Mouse (Mus musculus): ENCODE measurements around the gene Hspb9.

Hspb9 gene

GRCm38 (mm10) chr11:100713735-100714533 lies at the start of gene Hspb9:
Gene Hspb9, plus strand, starts transcription at chr11:100713850.
- peak; percentile 63 for DNase-seq (ENCODE audit: extremely low spot score, low spot score)

- DNase-seq (ENCODE audit: extremely low spot score, low spot score): no peak
Measured at GRCm38 (mm10) chr11:100671049-100671448, 42.6 kb upstream of the Hspb9 start.

GRCm38 (mm10) chr11:100671956-100672355 lies 41.7 kb upstream of the Hspb9 start:
- no peak for DNase-seq (ENCODE audit: extremely low spot score, low spot score)

DNA sequence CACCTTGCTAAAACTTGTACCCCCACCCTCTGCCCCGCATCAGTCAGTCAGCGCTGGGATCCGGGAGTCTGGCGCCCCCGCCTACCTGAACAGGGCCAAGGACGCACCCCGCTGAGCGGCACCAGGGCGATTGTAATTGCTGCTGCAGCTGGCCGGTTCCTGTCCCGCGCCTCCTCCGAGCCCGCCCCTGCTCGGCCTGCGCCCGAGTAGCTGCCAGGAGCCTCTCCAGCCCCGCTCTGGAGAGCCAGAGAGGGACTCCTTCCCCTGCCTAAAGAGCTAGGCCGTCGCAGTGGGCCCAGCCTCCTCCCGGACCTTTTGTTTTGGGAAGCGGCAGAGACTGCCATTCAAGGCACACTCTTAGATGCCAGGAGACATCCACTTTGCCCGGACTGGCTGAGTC lies 40.5 kb upstream of the Hspb9 start:
- DNase-seq (ENCODE audit: extremely low spot score, low spot score): peak; percentile 42

DNA sequence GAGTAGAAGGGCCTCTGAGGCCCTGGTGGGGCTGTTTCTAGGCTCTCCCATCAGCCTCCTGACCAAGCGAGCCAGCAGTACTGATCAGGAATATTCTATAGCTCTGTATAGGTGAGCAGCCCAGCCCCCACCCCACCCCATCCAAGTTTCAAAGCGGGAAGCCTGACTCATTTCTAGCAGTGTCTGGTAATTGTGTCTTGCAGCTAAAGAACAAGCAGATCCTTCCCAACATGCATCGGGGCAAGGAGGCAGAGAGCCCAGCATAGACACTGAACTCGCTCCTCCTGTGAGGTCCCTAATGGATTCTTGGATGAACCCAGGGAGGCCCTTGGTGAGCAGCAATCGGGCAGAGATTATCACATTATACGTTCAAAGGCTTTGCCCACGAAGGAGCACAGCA lies 35.8 kb upstream of the Hspb9 start:
- DNase-seq (ENCODE audit: extremely low spot score, low spot score): no peak

GRCm38 (mm10) chr11:100681826-100682225 lies 31.8 kb upstream of the Hspb9 start:
- no peak for DNase-seq (ENCODE audit: extremely low spot score, low spot score)

DNA sequence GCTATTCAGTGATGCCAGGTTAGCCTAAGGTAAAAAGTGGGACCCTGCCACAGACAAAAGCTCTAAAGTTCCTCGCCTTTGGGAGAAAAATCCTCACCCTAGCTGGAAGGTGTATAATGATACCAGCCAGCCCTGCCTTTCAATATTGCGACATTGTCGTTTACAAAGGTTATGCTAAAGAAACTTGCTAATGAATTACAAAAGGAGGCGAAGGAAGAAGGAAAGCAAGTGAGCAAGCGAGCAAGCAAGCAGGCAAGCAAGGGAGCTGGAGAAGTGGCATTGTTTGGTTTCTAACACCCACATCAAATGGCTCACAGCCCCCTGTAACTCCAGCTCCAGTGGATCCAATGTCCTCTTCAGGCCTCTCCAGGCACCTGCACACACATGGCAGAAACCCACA lies 31.1 kb upstream of the Hspb9 start:
- DNase-seq (ENCODE audit: extremely low spot score, low spot score): no peak

- no peak for DNase-seq (ENCODE audit: extremely low spot score, low spot score)
Measured at GRCm38 (mm10) chr11:100684084-100684483, 29.6 kb upstream of the Hspb9 start.

DNA sequence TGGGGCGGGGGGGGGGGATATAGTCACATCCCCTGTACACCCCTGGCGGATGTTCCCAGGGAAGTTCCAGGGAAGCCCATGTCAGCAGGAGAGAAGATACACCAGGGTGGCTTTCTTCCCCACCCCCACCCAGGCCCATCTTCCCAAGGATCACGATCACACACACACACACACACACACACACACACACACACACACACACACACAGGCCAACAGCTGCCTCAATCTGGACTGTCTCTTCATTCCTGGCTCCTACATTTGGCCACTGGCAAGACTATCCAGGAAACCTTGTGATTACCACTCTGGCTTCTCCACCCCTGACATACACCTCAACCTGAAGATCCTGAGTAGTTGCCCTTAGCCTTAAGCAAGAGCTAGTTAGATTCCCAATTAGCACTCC lies 28.3 kb upstream of the Hspb9 start:
- no peak for DNase-seq (ENCODE audit: extremely low spot score, low spot score)

- DNase-seq (ENCODE audit: extremely low spot score, low spot score): no peak
Measured at GRCm38 (mm10) chr11:100687265-100687664, 26.4 kb upstream of the Hspb9 start.

DNA sequence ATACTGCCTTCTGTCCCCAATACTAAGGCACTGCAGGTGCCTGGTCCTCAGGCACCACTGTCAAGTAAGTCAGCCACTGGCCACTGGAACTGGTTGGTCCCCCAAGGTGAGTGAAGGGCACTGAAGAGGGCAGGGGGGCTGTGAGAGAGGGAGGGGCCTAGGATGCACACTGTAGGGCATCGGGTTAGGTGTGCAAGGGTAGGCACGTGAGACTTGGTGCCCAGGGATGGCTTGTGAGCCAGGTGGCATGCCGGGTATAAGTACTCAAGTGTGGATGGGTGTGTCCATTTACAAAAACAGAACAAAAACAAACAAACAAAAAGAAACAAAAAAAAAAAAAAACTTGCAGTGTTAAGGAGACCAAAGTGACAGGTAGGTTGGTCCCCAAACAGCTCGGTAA lies 25.2 kb upstream of the Hspb9 start:
- no peak for DNase-seq (ENCODE audit: extremely low spot score, low spot score)

- no peak for DNase-seq (ENCODE audit: extremely low spot score, low spot score)
Measured at GRCm38 (mm10) chr11:100690389-100690788, 23.3 kb upstream of the Hspb9 start.

DNA sequence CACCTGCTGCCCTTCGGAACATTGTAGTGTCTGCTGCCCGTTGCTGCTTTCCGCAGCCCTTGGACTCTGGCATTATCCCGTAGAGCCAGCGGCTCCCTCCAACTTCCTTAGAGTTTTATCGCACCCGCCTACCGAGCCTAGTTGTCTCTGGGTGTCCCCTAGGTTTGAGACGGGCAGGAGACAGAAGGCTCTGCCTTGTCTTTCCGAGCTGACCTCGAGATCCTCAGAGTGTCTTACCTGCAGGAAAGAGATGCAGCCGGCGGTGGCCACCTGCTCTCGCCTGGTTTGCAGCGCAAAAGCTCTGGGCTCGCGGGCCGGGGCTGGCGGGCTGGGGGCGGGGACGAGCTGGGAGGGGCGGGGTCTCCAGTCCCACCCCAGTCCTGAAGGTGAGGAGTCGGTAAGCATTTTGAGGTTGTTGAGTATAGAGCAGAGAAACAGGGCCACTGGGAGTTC lies 21.5 kb upstream of the Hspb9 start, which contains the start of gene Zfp385c:
Gene Zfp385c, minus strand, starts transcription at position 292 of the 453 bp plus-strand sequence.
- no peak for DNase-seq (ENCODE audit: extremely low spot score, low spot score)

DNA sequence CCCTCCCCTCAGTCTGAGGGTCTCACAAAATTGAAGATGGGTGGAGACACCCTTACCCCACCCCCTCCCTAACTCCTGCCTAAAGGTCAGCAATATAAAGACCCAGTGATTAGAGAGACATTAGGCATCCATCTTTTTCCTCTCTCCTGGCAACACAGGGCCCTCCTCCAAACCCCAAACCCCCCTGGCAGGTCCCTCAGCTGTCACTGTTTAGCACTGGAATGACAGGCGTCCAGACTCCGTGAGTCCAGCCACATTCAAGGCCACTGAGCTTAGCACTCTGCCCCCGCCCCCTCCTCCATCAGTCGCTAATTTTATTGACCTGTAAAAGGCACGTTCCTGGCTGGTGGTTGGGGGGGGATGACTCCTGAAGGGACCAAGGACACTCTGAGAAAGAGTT lies 20.5 kb upstream of the Hspb9 start:
- no peak for DNase-seq (ENCODE audit: extremely low spot score, low spot score)

GRCm38 (mm10) chr11:100694926-100695325 lies 18.7 kb upstream of the Hspb9 start:
- DNase-seq (ENCODE audit: extremely low spot score, low spot score): peak; percentile 81

- no peak for DNase-seq (ENCODE audit: extremely low spot score, low spot score)
Measured at GRCm38 (mm10) chr11:100697921-100698320, 15.7 kb upstream of the Hspb9 start.

DNA sequence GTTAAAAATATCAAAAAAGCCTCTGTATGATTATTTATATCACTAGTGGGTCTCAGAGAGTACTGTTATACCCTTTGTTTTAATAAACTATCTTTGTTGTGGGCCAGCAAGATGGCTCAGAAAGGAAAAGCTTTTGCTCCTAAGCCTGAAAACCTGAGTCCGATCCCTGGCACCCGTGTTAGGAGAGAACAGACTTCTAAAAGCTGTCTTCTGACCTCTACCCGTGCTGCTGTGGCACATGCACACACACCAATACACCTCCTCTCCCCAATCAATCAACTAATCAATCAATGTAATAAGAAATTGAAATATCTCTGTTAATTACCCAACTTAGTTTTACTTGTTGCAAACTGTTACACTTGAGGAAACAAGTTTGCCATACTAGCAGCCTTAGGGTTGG lies 12.9 kb upstream of the Hspb9 start:
- DNase-seq (ENCODE audit: extremely low spot score, low spot score): no peak

DNA sequence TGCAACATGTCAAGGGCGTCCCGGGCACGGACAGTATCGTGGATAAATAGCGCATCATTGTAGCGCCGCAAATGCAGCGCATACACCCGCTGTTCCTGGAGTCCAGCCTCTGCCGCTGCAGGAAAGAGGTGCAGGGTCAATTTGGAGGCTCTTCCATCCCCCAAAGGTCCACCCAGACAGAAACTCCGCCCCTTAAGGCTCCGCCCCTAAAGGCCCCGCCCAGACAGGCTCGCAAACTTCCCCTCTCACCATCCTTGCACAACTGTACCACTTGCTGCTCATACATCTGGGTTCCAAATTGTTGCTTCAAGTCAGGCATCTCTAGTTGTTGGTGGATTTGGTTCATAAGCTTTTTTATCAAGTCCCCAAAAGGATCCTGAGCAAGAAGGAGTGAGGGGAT lies 12.3 kb upstream of the Hspb9 start:
- DNase-seq (ENCODE audit: extremely low spot score, low spot score): no peak

DNA sequence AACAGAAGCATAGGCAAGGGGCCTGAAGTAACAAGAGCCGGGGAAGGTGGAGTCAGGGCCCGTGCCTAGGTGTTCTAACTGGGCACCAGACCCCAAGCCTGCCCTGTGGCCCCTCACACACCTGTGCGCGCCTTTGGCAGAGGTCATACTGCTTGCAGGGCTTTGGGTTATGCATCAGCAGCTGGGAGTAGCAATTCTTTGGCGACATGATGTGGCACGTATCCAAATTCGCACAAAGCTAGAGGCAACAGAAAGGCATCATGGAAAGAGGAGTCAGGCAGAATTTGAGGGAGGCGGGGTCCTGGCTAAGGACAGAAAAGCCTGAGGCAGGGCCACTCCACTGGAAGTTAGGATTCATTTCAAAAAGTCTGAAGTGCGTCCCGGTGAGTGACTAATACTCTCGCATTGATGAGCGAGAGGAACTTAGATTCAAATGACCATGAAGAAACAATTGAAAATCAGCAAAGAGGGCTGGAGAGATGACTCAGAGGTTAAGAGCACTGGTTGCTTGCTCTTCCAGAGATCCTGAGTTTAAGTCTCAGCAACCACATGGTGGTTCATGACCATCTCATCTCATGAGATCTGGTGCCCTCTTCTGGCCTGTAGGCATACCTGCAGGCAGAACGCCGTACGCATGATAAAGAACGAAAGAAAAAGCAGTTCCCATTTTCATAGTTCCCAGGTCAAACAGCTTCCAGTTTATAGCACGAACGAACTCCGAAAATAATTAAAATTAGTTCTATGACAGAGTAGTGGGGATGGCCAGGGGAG lies 11.4 kb upstream of the Hspb9 start:
- peak; percentile 70 for DNase-seq (ENCODE audit: extremely low spot score, low spot score)

DNA sequence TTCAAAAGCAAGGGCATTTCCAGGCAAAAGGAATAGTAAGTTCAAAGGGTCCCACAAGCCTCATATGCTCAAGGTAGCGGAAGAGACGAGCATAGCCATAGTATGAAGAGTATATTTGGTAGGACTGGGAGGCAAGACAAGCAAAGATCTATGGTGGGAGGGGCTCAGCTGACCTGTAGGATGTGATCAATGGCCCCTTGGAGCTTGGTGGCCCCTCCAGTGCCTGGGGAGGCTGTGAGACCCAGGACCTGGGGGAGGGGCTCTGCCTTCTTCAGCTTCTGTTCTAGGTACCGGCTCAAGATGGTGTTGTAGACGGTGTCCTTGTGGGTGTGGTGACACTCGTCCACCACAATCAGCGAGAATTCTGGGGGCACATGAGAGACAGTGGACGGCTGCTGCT lies 10.7 kb upstream of the Hspb9 start:
- no peak for DNase-seq (ENCODE audit: extremely low spot score, low spot score)

DNA sequence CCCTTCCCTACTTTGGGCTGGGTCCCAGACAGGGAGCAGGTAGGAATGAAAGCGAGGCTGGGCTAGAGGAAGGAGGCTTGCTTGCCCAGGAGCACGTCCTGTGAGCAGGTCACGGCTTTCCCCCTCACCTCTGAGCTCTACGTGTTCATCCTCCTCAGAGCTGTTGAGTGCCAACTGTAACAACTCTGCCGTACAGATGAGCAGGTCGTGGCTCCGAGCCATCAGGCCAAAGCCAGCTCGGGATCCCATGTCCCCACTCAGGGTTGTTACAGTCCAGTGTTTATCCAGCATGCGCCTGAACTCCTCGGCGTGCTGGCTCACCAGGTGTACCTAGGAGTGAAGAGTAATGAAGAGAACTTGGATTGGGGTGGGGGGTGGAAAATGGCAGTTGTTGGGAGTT lies 10.3 kb upstream of the Hspb9 start:
- no peak for DNase-seq (ENCODE audit: extremely low spot score, low spot score)

GRCm38 (mm10) chr11:100703851-100704531 lies 9.7 kb upstream of the Hspb9 start, which contains the start of gene Dhx58:
Gene Dhx58, minus strand, starts transcription at chr11:100704271.
- no peak for DNase-seq (ENCODE audit: extremely low spot score, low spot score)

Measured in neural tube, embryonic 10.5 days (tissue).